Mouse (Mus musculus) heart, adult 10 weeks (tissue): ENCODE results near the gene Htr1d. TPM values are rescaled to one million over a fixed set of nuclear protein-coding genes. Genes with fewer than 3 reads are reported as not detected.

ENCODE experiments used
- polyA plus RNA-seq: library from polyadenylated mRNA; stranded (reverse); fragments of 350-450 nt; fragmentation: Illumina TruSeq; extraction: RNeasy Lipid Tissue Mini Kit (QIAGEN cat#74804); gene quantifications from one replicate; pipeline ENCODE4 v1.2.3, GENCODE M21; 2014; ENCODE audit warnings: low read depth, low replicate concordance

Gene Htr1d
- not detected for polyA plus RNA-seq

DNA sequence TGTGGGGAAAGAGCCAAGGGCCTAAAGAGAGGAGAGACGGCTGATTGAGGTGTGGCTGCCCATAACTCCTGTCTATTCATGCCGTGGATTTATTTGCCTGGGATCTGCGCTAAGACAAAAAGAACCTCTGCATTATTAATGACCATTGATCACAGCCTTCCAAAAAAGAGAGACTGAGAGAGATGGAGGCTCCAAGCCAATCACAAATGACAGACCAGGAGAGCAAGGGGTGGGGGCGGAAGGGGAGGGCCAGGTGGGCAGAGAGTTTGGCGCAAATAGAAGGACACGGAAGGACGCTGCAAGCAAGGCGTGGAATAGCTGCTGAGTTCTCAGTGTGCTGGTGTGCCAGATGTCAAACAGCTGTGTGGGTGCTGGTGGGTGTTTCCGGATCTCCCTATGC is at the start of gene Htr1d:
Htr1d (plus strand) TSS at position 301 of the 400 bp plus-strand sequence.

DNA sequence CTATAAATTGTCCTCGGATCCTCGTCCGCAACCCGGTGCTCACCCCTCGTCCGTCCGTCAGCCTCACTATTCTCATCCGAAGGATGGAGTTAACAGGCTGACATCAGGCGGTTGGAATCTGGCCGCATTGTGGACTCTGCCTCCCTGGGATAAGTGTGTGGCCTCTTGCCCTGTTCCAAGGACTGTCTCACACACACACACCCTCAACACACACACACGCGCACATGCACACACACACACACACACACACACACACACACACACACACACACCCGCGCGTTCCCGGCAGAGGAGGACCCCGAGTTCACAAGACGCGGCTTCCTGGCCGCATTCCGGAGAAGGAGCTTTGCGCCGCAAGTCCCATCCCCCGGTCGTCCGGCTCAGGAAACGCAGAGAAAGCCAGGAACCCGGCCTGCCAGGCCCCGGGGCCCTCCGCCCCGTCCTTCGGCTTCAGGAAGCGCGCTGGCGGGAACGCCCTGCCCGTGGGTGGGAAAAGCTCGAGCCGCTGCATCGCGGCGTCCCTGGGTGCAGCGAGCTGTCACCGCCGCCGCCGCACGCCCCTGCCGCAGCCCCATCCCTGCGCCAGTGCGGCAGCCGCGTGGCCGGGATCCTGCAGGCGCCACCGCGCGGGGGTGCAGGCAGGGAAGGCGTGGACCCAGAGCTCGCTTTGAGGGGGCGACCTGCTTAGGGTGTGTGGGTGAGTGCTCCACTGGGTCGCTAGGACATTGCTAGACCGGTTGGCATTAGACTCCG is 38.9 kb downstream of the Htr1d start, which contains the start of gene 6030445D17Rik:
6030445D17Rik (plus strand) TSS at position 165 of the 753 bp plus-strand sequence.

DNA sequence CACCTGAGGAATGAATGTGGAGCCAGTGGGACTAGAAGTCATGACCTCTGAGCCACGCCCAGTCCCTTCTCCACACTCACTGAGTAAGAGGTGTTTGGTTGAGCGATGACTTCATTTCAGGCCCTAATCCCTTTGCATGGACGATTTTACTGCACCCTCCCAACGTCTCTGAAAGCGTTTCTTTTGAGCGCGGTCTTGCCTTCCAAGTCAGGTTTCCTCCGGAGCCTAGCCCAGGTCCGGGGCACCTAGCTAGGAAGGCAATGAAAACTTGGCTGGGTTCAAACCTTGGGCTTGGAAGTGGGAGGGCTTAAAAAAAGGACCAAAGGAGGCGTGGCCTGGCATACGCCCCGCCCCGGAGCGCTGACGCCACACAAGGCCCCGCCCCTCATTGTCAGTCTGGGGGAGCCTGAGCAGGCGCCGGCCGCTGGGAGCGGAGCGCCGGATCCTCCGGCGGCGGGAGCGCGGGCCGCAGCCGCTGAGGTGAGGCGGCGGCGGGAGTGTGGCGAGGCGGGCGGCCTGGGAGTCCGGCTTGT is 46.1 kb downstream of the Htr1d start, which contains the start of gene Luzp1:
Luzp1 (plus strand) TSS at position 391 of the 533 bp plus-strand sequence.

Other genes starting within 250 kb of the Htr1d start
- 7.4 TPM for gene Asap3, start 217.2 kb upstream of the Htr1d start, polyA plus RNA-seq
- gene Tcea3, start 175.8 kb upstream of the Htr1d start, polyA plus RNA-seq = 166 TPM
- 33.7 TPM for gene Zfp46, start 138.8 kb upstream of the Htr1d start, polyA plus RNA-seq
- gene Hnrnpr, start 112.6 kb upstream of the Htr1d start, polyA plus RNA-seq = 44.1 TPM
- 0.34 TPM for gene 6030445D17Rik, start 38.7 kb downstream of the Htr1d start, polyA plus RNA-seq
- gene Luzp1, start 46.2 kb downstream of the Htr1d start, polyA plus RNA-seq = 23.2 TPM
- 25.7 TPM for gene Kdm1a, start 179.2 kb downstream of the Htr1d start, polyA plus RNA-seq
- not detected for gene Tex46, start 186.9 kb downstream of the Htr1d start, polyA plus RNA-seq
- gene Lactbl1, start 199.1 kb downstream of the Htr1d start, polyA plus RNA-seq = not detected